Mouse (Mus musculus) CD4-positive naive resting alpha-beta T cell, adult 76 days (primary cell): ENCODE results near the gene Hsd3b6. TPM values are rescaled to one million over a fixed set of nuclear protein-coding genes. Genes with fewer than 3 reads are reported as not detected.

Experiments used
- total RNA-seq: library from RNA; stranded (reverse); gene quantifications from one replicate; pipeline ENCODE4 v1.2.4, GENCODE M21; 2023

The Hsd3b6 gene
- total RNA-seq, result not detected

GRCm38 (mm10) chr3:98814101-98814670 lies at the start of gene Hsd3b6:
TSS of gene Hsd3b6 (minus strand) at chr3:98814443.

GRCm38 (mm10) chr3:98859576-98859975 lies 45.3 kb upstream of the Hsd3b6 start, which contains the start of gene Hsd3b1:
TSS of gene Hsd3b1 (minus strand) at chr3:98859794.

Other genes with a start within 250 kb of the Hsd3b6 start
- not detected for gene Gm10681, start 225.6 kb downstream of the Hsd3b6 start, total RNA-seq
- not detected for gene Hsd3b5, start 184.2 kb downstream of the Hsd3b6 start, total RNA-seq
- 0.23 TPM for gene Hsd3b2, start 89.9 kb downstream of the Hsd3b6 start, total RNA-seq
- not detected for gene Hsd3b3, start 51.3 kb downstream of the Hsd3b6 start, total RNA-seq
- not detected for gene Hsd3b1, start 45.4 kb upstream of the Hsd3b6 start, total RNA-seq
- not detected for gene Hao2, start 78.8 kb upstream of the Hsd3b6 start, total RNA-seq